Mouse (Mus musculus): Measurements from ENCODE around the gene Kcnmb4.

Gene Kcnmb4

GRCm38 (mm10) chr10:116473759-116474549 lies at the start of gene Kcnmb4:
Gene Kcnmb4, minus strand, starts transcription at chr10:116473878.
- peak; percentile 73 for DNase-seq

- no peak for DNase-seq
Measured at GRCm38 (mm10) chr10:116519588-116519987, 45.9 kb upstream of the Kcnmb4 start.

- no peak for DNase-seq
Measured at GRCm38 (mm10) chr10:116515590-116515989, 41.9 kb upstream of the Kcnmb4 start.

DNA sequence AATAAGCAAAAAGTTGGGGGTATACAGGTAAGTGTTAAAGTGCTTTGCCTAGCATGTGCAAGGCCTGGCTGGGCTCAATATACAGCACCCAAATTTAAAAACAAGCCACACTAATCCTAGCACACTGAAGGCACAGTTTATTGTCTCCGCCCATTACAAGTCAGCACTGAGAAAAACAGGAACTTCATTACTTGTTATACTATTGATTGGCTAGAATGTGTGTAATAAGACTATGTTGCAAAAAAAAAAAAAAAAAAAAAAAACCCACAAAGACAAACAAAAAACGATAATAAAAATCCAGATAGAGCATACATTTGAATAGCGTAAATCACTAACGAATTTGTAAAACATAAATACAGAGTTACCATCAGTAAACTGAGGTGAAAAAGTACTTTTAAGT lies 41.5 kb upstream of the Kcnmb4 start:
- DNase-seq: no peak

DNA sequence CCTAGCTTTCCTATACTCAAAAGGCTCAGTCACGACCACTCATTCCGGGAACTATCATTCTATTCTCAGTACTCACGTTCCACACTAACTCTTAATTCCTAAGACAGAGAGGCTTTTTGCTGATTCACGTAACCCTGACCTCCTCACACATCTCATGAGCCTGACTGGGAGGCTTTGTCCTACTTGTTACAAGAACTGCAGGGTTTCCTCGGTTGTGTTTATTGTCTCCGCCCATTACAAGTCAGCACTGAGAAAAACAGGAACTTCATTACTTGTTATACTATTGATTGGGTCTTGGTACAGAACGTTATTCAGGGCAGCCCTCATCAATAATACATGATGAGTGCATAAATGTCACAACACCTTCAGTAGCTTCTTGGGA lies 39.6 kb upstream of the Kcnmb4 start:
- no peak for DNase-seq

DNA sequence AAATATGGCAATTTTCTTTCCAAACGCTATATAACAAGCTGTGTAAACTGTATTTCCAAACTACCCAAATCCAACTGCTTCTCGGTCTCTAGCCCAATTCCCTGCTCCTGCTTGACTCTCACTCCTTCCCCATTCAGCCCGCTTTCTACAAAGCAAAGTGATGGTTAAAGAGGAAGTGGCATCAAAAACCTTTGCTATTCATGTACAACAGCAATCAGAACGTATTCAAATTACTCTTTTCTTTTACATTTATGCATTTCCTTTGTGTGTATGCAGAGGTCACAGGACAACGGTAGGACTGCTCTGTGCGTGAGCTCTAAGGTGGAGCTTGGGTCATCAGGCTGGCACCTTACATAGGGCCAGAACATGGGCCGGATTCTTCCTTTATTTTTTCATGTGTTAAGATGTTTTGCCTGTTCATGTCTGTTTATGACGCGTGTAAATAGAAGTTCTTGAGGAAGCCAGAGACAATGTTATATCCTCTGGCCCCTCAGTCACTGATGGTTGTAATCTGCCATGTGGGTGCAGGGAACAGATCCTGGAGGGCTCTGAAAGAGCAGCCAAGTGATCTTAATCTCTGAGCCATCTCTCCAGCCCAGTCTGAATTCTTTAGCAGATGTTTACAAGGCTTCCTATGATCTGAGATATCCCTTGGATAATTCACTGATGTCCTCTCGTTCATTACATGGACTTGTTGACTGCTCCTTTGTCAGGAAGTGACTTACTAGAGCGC lies 39.0 kb upstream of the Kcnmb4 start:
- DNase-seq: no peak

DNA sequence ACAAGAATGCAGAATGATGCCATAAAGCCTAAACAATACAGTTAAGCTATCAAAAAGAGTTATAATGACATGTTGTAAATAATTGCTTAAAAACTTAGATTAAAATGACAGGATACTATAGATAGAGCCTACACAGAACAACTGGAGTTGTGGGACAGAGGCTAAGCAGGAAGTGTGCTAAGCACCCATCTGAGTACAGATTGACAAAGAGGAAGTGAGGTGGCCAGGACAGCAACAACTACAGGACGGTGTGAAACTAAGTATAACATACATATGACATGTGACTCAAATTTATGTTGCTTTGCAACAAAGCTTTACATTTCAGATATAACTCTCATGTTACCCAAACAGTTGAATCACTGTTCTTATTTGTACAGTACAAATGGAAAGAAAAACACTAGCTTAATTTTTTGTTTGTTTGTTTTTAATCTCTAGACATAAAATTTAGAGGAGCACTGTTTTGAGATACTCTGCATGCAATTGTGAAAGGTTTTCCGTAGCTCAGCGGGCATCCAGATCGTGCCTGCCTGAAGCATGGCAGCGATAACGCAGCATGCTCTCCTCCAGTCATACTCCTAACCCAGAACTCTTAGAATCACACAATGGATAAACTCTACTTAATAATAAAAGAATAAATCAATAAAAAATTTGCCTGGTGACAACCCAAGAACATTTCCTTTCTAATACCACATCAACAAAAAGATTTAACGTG lies 31.8 kb upstream of the Kcnmb4 start:
- DNase-seq: no peak

- no peak for DNase-seq
Measured at GRCm38 (mm10) chr10:116492768-116493167, 19.1 kb upstream of the Kcnmb4 start.

DNA sequence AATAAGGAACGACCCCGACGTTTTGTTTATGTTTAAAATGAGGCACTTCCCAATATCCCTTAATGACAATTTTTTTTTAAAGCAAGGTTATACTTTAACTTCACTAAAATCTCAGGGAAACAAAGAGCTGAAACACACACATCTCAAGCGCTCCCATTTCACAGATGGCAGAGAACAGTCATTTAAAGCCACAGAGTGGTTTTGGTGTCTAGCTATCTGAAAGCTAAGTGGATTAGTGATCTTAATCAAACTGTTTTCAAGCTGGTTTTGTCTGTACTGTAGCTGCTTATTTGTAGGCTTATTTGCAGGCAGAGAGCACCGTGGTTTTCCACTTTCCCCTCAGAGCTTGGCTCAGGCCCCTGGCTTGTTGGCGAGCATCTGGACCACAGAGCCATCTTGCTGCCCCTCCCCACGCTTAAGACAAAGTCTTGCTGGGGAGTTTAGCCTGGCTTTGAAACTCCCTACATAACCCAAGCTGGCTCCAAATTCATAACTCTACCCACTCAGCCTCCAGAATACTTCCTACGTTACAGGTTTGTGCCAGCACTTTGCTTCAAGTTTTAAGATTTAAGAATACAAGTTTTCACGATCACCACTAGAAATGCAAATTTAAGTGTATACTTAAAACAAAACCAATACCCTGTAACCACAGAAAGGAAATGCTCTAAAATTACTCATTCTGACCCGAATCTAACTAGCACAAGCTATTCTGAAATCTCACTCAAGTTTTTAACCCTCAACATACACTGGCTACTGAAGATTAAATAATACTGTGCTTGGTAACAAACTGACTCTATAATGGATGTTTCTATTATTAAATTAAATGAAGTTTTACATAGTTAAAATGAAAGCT lies 13.4 kb upstream of the Kcnmb4 start:
- peak; percentile 41 for DNase-seq

GRCm38 (mm10) chr10:116481917-116482316 lies 8.2 kb upstream of the Kcnmb4 start:
- no peak for DNase-seq

DNA sequence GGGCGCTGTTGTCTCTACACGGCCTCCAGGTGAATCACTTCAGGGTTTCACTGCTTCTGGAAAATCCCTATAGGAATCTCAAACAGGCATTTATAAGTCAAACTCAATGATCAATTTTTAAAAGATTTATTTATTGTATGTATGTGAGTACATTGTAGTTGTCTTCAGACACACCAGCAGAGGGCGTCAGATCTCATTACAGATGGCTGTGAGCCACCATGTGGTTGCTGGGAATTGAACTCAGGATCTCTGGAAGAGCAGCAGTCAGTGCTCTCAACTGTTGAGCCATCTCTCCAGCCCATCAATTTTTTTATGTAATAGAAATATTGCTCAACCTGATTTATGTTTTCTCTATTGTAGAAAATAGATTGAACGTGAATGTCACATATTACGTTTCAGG lies 7.3 kb upstream of the Kcnmb4 start:
- DNase-seq: no peak

DNA sequence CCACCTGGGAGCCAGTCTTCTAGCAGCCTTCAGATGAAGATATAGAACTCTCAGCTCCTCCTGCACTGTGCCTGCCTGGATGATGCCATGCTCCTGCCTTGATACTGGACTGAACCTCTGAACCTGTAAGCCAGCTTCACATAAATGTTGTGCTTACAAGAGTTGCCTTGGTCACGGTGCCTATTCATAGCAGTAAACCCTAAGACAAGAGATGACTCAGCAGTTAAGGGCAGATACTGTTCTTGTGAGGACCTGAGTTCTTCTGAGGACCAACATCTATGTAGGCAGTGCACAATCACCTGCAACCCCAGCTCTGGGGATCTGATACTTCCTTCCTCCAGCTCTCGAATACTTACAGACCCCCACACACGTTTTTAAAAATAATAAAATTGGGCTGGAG lies 2.9 kb upstream of the Kcnmb4 start:
- no peak for DNase-seq

DNA sequence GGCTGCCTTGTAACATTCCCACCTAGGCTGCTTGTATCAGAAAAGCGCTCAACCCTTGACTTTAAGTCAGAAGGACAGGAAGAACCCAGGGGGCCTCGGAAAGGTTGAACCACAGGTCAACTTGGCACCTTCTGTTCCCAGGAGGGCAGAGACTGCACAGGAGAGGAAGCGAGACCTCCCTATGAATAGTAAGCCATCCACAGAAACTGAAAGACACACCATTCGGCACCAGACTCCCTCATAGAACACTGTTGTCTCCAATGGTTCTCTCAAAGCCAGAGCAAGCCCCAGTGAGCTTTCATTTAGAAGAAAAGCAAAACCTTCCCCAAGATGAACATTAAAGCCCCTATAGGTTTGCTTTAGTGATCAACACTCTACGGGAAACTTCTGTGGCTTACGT lies 2.0 kb upstream of the Kcnmb4 start:
- DNase-seq: no peak

DNA sequence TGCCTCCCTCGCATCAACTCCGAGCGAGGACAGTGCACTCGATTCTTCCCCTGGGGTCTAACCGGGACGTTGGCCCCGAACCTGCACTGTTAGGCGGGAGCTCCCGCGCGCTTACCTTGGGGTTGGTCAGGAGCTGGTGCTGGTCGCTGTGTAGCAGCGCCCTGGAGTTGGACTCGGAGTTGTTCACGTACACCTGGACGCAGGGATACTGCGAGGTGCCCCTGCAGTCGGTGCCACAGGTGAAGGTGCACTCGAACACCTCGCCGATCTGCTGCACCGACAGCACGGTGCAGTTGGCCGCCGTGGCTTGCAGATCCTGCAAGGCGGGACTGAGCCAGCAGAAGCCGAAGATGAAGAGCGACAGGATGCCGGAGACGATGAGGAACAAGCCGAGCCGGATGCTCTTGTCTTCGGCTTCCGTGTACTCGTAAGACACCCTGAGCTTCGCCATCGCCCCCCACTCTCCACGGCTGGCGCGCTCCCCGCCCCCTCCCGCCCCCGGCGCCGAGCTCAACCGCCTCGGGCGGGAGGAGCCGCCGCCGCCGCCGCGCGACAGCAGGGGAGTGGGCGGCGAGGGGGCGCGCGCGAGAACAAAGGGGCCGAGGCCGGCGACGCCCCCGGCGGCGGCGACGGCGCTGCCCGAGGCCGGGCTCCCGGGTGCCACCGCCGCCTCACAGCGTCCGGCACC lies 463 bp downstream of the Kcnmb4 start:
- DNase-seq: peak; percentile 47

DNA sequence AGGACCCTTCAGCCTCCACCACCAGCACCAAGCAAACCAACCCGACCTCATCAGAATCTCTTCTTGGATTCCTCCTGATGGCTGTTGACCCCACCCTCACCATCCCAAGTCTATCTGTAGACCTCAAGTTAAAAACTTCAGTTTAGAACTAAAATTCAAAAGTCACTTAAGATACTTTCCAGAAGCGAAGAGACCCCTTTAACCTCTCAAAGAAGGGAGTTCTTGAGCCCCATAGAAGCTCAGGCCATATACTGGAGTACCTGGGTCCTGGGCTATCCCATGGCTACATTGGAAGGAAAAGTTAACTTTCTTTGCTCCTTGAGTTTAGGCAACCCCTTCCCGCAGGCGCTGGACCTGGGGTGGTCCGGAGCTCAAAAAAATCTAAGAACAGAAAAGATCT lies 1.1 kb downstream of the Kcnmb4 start:
- DNase-seq: no peak

DNA sequence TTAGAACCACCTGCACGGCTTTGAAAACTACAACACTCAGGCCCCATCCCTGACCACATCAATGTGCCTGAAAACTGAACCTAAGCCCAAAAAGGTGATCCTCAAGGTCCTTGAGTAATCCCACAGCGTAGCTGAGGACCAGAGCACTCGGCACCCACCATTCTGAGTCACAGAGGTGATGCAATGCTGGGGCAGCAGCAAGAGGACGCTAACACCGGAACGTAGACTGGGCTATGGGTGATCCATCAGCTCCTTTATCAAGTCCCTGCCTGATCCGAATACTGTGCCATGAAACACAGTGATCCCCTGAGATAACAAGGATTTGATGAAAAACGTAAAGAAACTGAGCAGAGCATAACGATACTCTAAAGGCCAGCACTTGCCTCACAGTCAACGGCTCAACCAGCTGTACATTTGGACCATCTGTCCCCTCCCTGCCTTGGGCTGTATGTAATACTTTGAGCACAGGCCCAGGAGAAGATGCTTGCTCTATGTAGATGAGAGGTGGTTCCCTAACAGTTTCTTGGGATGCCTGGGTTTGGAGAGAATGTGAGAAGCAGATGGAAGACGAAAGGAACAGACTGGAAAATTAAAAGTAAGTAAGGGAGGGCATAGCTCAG lies 3.3 kb downstream of the Kcnmb4 start:
- DNase-seq: no peak

GRCm38 (mm10) chr10:116468094-116468493 lies 5.6 kb downstream of the Kcnmb4 start:
- DNase-seq: no peak

DNA sequence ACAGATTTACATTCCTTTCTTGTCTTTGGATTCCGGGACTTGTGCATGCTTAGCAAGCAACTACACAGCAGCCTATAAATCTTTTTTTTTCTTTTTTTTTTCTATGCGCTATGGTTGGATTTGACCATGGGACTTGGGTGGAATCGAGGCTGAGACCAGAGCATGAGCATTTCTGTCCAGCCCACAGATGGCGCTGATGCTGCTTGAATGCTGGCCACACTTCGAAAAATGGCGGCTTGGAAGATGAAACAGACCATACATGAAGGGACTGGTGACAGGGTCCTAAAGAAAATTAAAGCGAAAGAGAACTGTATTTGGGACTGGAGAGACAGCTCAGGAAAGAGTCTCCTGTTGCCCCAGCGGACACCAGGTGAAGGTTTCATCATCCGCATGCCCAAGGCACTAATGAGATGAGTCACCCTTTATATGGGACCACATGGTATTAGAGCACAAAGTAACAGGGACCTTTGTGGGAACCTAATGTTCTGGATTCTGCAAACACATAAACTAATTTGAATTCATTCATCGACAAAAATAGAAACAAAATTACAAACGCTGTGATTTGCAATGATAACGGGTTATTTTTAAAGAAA lies 9.8 kb downstream of the Kcnmb4 start:
- DNase-seq: no peak

DNA sequence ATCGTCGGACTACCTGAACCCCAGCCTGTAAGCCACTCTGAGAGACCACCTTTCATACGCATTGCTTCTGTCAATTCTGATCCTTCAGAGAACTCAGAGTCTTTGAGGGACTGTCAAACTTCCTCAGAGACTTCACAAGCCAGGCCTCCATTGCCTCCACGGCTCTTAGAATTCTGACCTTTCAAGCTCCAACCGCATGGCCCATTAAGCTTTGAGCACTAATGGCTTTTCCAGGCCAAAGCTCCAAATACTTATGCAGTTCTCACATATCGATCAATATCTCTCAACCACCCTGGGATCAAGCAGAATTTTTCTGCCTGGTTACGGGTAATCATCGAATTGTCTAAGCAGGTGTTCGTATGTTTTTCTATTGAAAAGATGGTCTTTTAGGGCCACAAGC lies 12.2 kb downstream of the Kcnmb4 start:
- DNase-seq: no peak

- DNase-seq: peak; percentile 36
Measured at GRCm38 (mm10) chr10:116458786-116459185, 14.9 kb downstream of the Kcnmb4 start.

DNA sequence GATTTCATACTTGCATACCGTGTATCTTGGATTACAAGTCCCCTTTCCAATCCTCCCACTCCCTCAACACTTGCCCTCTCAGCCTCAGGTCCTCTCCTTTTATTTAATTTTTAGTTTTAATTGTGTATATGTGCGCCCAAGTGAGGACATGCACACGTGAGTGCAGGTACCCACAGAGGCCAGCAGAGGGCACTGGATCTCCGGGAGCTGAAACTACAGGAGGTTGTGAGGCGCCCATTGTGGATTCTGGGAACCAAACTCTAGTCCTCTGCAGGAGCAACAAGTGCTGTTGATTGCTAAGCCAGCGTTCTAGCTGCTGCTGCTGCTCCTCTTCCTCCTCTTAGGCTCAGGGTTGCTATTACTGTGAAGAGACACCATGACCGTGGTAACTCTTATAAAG lies 20.9 kb downstream of the Kcnmb4 start:
- no peak for DNase-seq

All from right cerebral cortex, adult 18-20 months (tissue).